Mouse (Mus musculus) midbrain, embryonic 12.5 days (tissue): Measurements from ENCODE around the gene Nphs1. TPM values are rescaled to one million over a fixed set of nuclear protein-coding genes. Genes with fewer than 3 reads are reported as not detected.

Experiments used
- ATAC-seq: fragments of 200-750 bp; cut with Nextera tagmentation; 2 replicates; pipeline ENCODE4 v1.8.0; 2017; ENCODE audit warnings: low read depth, moderate TSS enrichment, moderate library complexity; ENCODE audit not compliant: low FRiP score
- H3K27ac ChIP-seq: fragments of 300-500 bp; sonication (generic); replicated peaks from 2 replicates; pipeline ENCODE4 v1.5.1; 2016; ENCODE audit warnings: mild to moderate bottlenecking
- H3K27me3 ChIP-seq: fragments of 300-500 bp; sonication (generic); 2 replicates; pipeline ENCODE4 v1.6.1; 2016; ENCODE audit warnings: mild to moderate bottlenecking
- H3K36me3 ChIP-seq: fragments of 300-500 bp; sonication (generic); 2 replicates; pipeline ENCODE4 v1.6.1; 2016
- H3K4me1 ChIP-seq: fragments of 300-500 bp; sonication (generic); 2 replicates; pipeline ENCODE4 v1.6.1; 2016
- H3K4me2 ChIP-seq: fragments of 300-500 bp; sonication (generic); replicated peaks from 2 replicates; pipeline ENCODE4 v1.6.1; 2016; ENCODE audit warnings: mild to moderate bottlenecking, moderate library complexity
- H3K4me3 ChIP-seq: fragments of 300-500 bp; sonication (generic); 2 replicates; pipeline ENCODE4 v1.5.1; 2016; ENCODE audit warnings: mild to moderate bottlenecking
- H3K9ac ChIP-seq: fragments of 300-500 bp; sonication (generic); replicated peaks from 2 replicates; pipeline ENCODE4 v1.6.1; 2016; ENCODE audit warnings: mild to moderate bottlenecking, moderate library complexity
- H3K9me3 ChIP-seq: fragments of 300-500 bp; sonication (generic); 2 replicates; pipeline ENCODE4 v1.6.1; 2016; ENCODE audit warnings: mild to moderate bottlenecking
- WGBS: fragments of 180-500 bp; shearing (Covaris S2); methylation state at CpG from one replicate; pipeline ENCODE4 v1.1.7; 2016; 5-methylcytosine and 5-hydroxymethylcytosine counted together
- polyA plus RNA-seq: library from polyadenylated mRNA; unstranded; fragments of >200 nt; fragmentation: Nextera tagmentation; extraction: Ambion mirVana; gene quantifications from 2 replicates; pipeline ENCODE4 v1.2.1, GENCODE M21; 2016

Gene Nphs1
- polyA plus RNA-seq, 1 experiment from 2014 or later = 1.1 TPM

GRCm38 (mm10) chr7:30444154-30444970 lies 13.8 kb upstream of the Nphs1 start:
- Histone ChIP-seq H3K27ac (peak overlapping the region; percentile 98), H3K27me3 (no peaks in the 10 kb centered on the region), H3K4me1 (peaks cover 37% of the 10 kb centered on the region), H3K9me3 (0 out of 2 replicates have a peak, but pooled peaks cover 7% of the 10 kb centered on the region), H3K4me3 (peak overlapping the region; percentile 89), H3K9ac (peak overlapping the region; percentile 90), H3K36me3 (peaks cover 38% of the 10 kb centered on the region), H3K4me2 (peak overlapping the region; percentile 79)
- WGBS = 0% methylated on average over 38 of the region's 38 CpGs
- ATAC-seq = peak; percentile 62

- ATAC-seq = peak; percentile 84
- WGBS = under 1% methylated on average over 71 of the region's 72 CpGs
- peak within 1 kb of the TSS; percentile 79 for H3K4me2 ChIP-seq
- H3K36me3 ChIP-seq = peaks cover 30% of the 10 kb centered on the region
- H3K9ac ChIP-seq = peak within 1 kb of the TSS; percentile 90
- H3K4me1 ChIP-seq = peaks cover 37% of the 10 kb centered on the region
- peaks cover 6% of the 10 kb centered on the region for H3K27me3 ChIP-seq
- peak within 1 kb of the TSS; percentile 98 for H3K27ac ChIP-seq
- peak within 1 kb of the TSS; percentile 89 for H3K4me3 ChIP-seq
- H3K9me3 ChIP-seq = 0 out of 2 replicates have a peak, but pooled peaks cover 7% of the 10 kb centered on the region
Measured at GRCm38 (mm10) chr7:30444971-30445751, 13.0 kb upstream of the Nphs1 start, which contains the start of gene Aplp1. Gene Aplp1 (minus strand): TSS chr7:30445535.

- H3K9ac ChIP-seq = no peak overlapping the region
- H3K4me1 ChIP-seq = peaks cover 10% of the 10 kb centered on the region
- 82% methylated on average over 7 of the region's 7 CpGs for WGBS
- no peak overlapping the region for H3K27ac ChIP-seq
- H3K36me3 ChIP-seq = no peaks in the 10 kb centered on the region
- 0 out of 2 replicates have a peak, but pooled peaks cover 7% of the 10 kb centered on the region for H3K9me3 ChIP-seq
- H3K4me2 ChIP-seq = no peak overlapping the region
- ATAC-seq = no peak
- H3K27me3 ChIP-seq = peaks cover 52% of the 10 kb centered on the region
- no peak overlapping the region for H3K4me3 ChIP-seq
Measured at GRCm38 (mm10) chr7:30450241-30450640, 7.9 kb upstream of the Nphs1 start.

- no peak overlapping the region for H3K9ac ChIP-seq
- no peak overlapping the region for H3K27ac ChIP-seq
- WGBS = 20% methylated on average over 25 of the region's 25 CpGs
- no peaks in the 10 kb centered on the region for H3K36me3 ChIP-seq
- ATAC-seq = no peak
- H3K9me3 ChIP-seq = no peaks in the 10 kb centered on the region
- H3K4me3 ChIP-seq = no peak overlapping the region
- 0 out of 2 replicates have a peak overlapping the region, but pooled peaks have one; percentile 19 for H3K4me2 ChIP-seq
- peaks cover 24% of the 10 kb centered on the region for H3K4me1 ChIP-seq
- H3K27me3 ChIP-seq = peaks cover 82% of the 10 kb centered on the region
Measured at GRCm38 (mm10) chr7:30453327-30453726, 4.8 kb upstream of the Nphs1 start.

- Histone ChIP-seq H3K4me2 (peak overlapping the region; percentile 19; the same call in 1 of the 2 replicates), H3K4me3 (0 out of 2 replicates have a peak overlapping the region, but pooled peaks have one; percentile 9)
- WGBS = 1% methylated on average over 25 of the region's 25 CpGs
Measured at GRCm38 (mm10) chr7:30453766-30454165, 4.3 kb upstream of the Nphs1 start.

GRCm38 (mm10) chr7:30454259-30454658 lies 3.9 kb upstream of the Nphs1 start:
- Histone ChIP-seq H3K27me3 (peaks cover 92% of the 10 kb centered on the region), H3K9me3 (no peaks in the 10 kb centered on the region), H3K4me3 (no peak overlapping the region), H3K4me1 (peaks cover 27% of the 10 kb centered on the region), H3K36me3 (no peaks in the 10 kb centered on the region), H3K9ac (no peak overlapping the region), H3K27ac (no peak overlapping the region), H3K4me2 (no peak overlapping the region)
- WGBS = 12% methylated on average over 6 of the region's 6 CpGs
- no peak for ATAC-seq

More at GRCm38 (mm10) chr7:30453766-30454165, 4.3 kb upstream of the Nphs1 start:
- ATAC-seq = no peak
- Histone ChIP-seq H3K27ac (no peak overlapping the region), H3K4me1 (peaks cover 27% of the 10 kb centered on the region), H3K36me3 (no peaks in the 10 kb centered on the region), H3K27me3 (peaks cover 87% of the 10 kb centered on the region), H3K9ac (no peak overlapping the region), H3K9me3 (no peaks in the 10 kb centered on the region)

- ATAC-seq = no peak
- Histone ChIP-seq H3K4me2 (peak overlapping the region; percentile 56), H3K27ac (no peak overlapping the region), H3K36me3 (no peaks in the 10 kb centered on the region), H3K9ac (peak overlapping the region; percentile 46; the same call in 1 of the 2 replicates), H3K27me3 (peaks cover 97% of the 10 kb centered on the region), H3K9me3 (no peaks in the 10 kb centered on the region), H3K4me3 (peak overlapping the region; percentile 31), H3K4me1 (peaks cover 27% of the 10 kb centered on the region)
- 1% methylated on average over 9 of the region's 9 CpGs for WGBS
Measured at GRCm38 (mm10) chr7:30456487-30456886, 1.6 kb upstream of the Nphs1 start.

GRCm38 (mm10) chr7:30456911-30457628 lies 1.0 kb upstream of the Nphs1 start:
- Histone ChIP-seq H3K27ac (no peak overlapping the region), H3K9me3 (no peaks in the 10 kb centered on the region), H3K9ac (peak overlapping the region; percentile 46), H3K4me2 (peak overlapping the region; percentile 56), H3K27me3 (peaks cover 98% of the 10 kb centered on the region), H3K4me1 (peaks cover 27% of the 10 kb centered on the region), H3K4me3 (peak overlapping the region; percentile 31), H3K36me3 (no peaks in the 10 kb centered on the region)
- peak; percentile 41 for ATAC-seq
- under 1% methylated on average over 27 of the region's 31 CpGs for WGBS

GRCm38 (mm10) chr7:30459484-30459883 lies 1.4 kb downstream of the Nphs1 start:
- Histone ChIP-seq H3K4me3 (no peak overlapping the region), H3K36me3 (no peaks in the 10 kb centered on the region), H3K4me2 (no peak overlapping the region), H3K27ac (no peak overlapping the region), H3K9me3 (no peaks in the 10 kb centered on the region), H3K27me3 (peaks cover 98% of the 10 kb centered on the region), H3K4me1 (peaks cover 25% of the 10 kb centered on the region), H3K9ac (no peak overlapping the region)
- no peak for ATAC-seq
- WGBS = 40% methylated on average over 6 of the region's 6 CpGs

- H3K9me3 ChIP-seq = no peaks in the 10 kb centered on the region
- no peaks in the 10 kb centered on the region for H3K36me3 ChIP-seq
- no peak overlapping the region for H3K4me2 ChIP-seq
- WGBS = 19% methylated on average over 7 of the region's 7 CpGs
- peaks cover 95% of the 10 kb centered on the region for H3K27me3 ChIP-seq
- H3K27ac ChIP-seq = no peak overlapping the region
- no peak overlapping the region for H3K4me3 ChIP-seq
- no peak for ATAC-seq
- H3K9ac ChIP-seq = no peak overlapping the region
- peaks cover 6% of the 10 kb centered on the region; the same call in 1 of the 2 replicates for H3K4me1 ChIP-seq
Measured at GRCm38 (mm10) chr7:30463568-30463967, 5.5 kb downstream of the Nphs1 start.

GRCm38 (mm10) chr7:30463996-30464395 lies 5.9 kb downstream of the Nphs1 start:
- no peaks in the 10 kb centered on the region for H3K36me3 ChIP-seq
- WGBS = 13% methylated on average over 4 of the region's 4 CpGs
- no peak overlapping the region for H3K4me3 ChIP-seq
- ATAC-seq = no peak
- H3K9ac ChIP-seq = no peak overlapping the region
- peaks cover 91% of the 10 kb centered on the region for H3K27me3 ChIP-seq
- H3K4me2 ChIP-seq = no peak overlapping the region
- no peak overlapping the region for H3K27ac ChIP-seq
- H3K9me3 ChIP-seq = no peaks in the 10 kb centered on the region
- H3K4me1 ChIP-seq = peaks cover 4% of the 10 kb centered on the region; the same call in 1 of the 2 replicates
